Mouse (Mus musculus) left cerebral cortex, postnatal 4 days (tissue): ENCODE data around the gene Spata6. TPM values are rescaled to one million over a fixed set of nuclear protein-coding genes. Genes with fewer than 3 reads are reported as not detected.

Source experiments
- DNase-seq: peaks from one replicate; pipeline ENCODE4 v3.0.0-alpha.2; 2022
- intact Hi-C: fragments of 180-260 bp; cut with DNase I; formaldehyde crosslinking; loops from one replicate; pipeline ENCODE4 v1.15.1; 2025
- total RNA-seq, 2 experiments: library from RNA; stranded (reverse); gene quantifications; 2 replicates each; pipeline ENCODE4 v1.2.3; 2021

Gene Spata6
- total RNA-seq: 10 to 100 TPM in 1 of 2 experiments, 1 to 10 TPM in 1; 8.4 to 10.1 TPM

- intact Hi-C loops: no loop called here
- peak; percentile 83 for DNase-seq
These were observed at the start of gene Spata6 for GRCm38 (mm10) chr4:111719776-111720661. Gene Spata6 (plus strand): TSS chr4:111719984.

- intact Hi-C loops: no loop called here
- no peak for DNase-seq
These were observed 49.0 kb upstream of the Spata6 start for GRCm38 (mm10) chr4:111670566-111671421.

- no peak for DNase-seq
These were observed 48.3 kb upstream of the Spata6 start for GRCm38 (mm10) chr4:111671440-111671839.

GRCm38 (mm10) chr4:111673904-111674303 is 45.9 kb upstream of the Spata6 start:
- intact Hi-C loops: no loop called here
- no peak for DNase-seq

More at GRCm38 (mm10) chr4:111671440-111671839, 48.3 kb upstream of the Spata6 start:
- intact Hi-C loops: no loop called here

- no peak for DNase-seq
- intact Hi-C loops: no loop called here
These were observed 37.9 kb upstream of the Spata6 start for GRCm38 (mm10) chr4:111681926-111682325.

GRCm38 (mm10) chr4:111682793-111683192 is 37.0 kb upstream of the Spata6 start:
- no peak for DNase-seq

GRCm38 (mm10) chr4:111683843-111684242 is 35.9 kb upstream of the Spata6 start:
- intact Hi-C loops: no loop called here
- DNase-seq: no peak

More at GRCm38 (mm10) chr4:111682793-111683192, 37.0 kb upstream of the Spata6 start:
- intact Hi-C loops: no loop called here

GRCm38 (mm10) chr4:111685951-111686350 is 33.8 kb upstream of the Spata6 start:
- no peak for DNase-seq
- intact Hi-C loops: no loop called here

GRCm38 (mm10) chr4:111686951-111687350 is 32.8 kb upstream of the Spata6 start:
- intact Hi-C loops: no loop called here
- peak; percentile 34 for DNase-seq

- intact Hi-C loops: no loop called here
- peak; percentile 78 for DNase-seq
These were observed 32.2 kb upstream of the Spata6 start for GRCm38 (mm10) chr4:111687613-111688012.

GRCm38 (mm10) chr4:111691057-111691543 is 28.7 kb upstream of the Spata6 start:
- intact Hi-C loops: no loop called here
- DNase-seq: peak; percentile 16

- no peak for DNase-seq
- intact Hi-C loops: no loop called here
These were observed 18.4 kb upstream of the Spata6 start for GRCm38 (mm10) chr4:111701381-111701780.

- no peak for DNase-seq
- intact Hi-C loops: no loop called here
These were observed 15.7 kb upstream of the Spata6 start for GRCm38 (mm10) chr4:111704126-111704525.

- intact Hi-C loops: no loop called here
- DNase-seq: no peak
These were observed 14.8 kb upstream of the Spata6 start for GRCm38 (mm10) chr4:111704975-111705374.

- no peak for DNase-seq
These were observed 488 bp upstream of the Spata6 start for GRCm38 (mm10) chr4:111719296-111719695.

GRCm38 (mm10) chr4:111720662-111721003 is 849 bp downstream of the Spata6 start:
- DNase-seq: no peak
- intact Hi-C loops: no loop called here

More at GRCm38 (mm10) chr4:111719296-111719695, 488 bp upstream of the Spata6 start:
- intact Hi-C loops: no loop called here

GRCm38 (mm10) chr4:111721121-111721840 is 1.5 kb downstream of the Spata6 start:
- intact Hi-C loops: no loop called here
- DNase-seq: no peak

GRCm38 (mm10) chr4:111737551-111737950 is 17.8 kb downstream of the Spata6 start:
- DNase-seq: no peak
- intact Hi-C loops: no loop called here

- DNase-seq: no peak
- intact Hi-C loops: no loop called here
These were observed 60.7 kb downstream of the Spata6 start for GRCm38 (mm10) chr4:111780533-111780932.

GRCm38 (mm10) chr4:111799892-111800291 is 80.1 kb downstream of the Spata6 start:
- intact Hi-C loops: no loop called here
- no peak for DNase-seq

GRCm38 (mm10) chr4:111803164-111803563 is 83.4 kb downstream of the Spata6 start:
- intact Hi-C loops: no loop called here
- DNase-seq: no peak
